Comparison of ENCODE assay signal across 8 mouse cellular contexts in the genomic region with DNA sequence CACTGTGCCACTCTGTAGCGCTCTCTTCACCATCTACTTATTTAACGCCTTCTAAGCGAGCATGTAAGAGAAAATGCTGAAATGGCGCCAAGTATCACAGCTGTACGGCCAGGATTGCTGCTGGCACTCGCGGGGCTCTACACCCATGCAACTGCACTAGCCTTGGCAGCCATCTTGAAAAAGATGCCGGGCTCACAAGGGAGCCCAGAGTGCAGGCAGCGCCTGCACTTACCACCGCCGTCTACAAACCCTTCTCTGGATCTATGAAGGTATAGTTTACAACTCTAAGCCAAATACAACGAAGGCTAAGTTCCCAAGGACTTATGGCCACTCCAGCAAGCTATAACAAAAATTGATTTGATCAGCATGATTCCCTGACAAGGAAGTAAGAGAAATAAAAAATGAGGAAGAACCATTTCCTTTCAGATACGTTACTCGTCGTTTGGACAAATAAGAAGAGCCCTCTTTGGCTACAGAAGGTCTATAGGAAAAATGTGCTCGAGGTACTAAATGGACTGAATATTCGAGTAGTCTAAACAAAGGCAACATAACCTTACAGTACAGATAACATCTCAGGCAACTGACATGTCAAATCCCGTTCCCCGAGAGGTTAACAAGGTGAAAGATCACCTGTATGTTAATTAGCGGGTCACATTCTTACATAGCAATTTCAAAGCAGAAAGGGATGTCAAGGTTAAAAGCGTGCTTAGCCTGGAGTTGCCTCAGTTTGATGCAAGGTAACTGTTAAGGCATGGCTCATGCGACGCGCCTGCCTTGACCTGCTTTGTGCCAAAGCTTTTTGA. TPM values are rescaled to one million over a fixed set of nuclear protein-coding genes. Genes with fewer than 3 reads are reported as not detected.
DNase-seq lines count a peak whose midpoint lies in the region; ATAC-seq and TF ChIP-seq lines count a peak whose summit lies in the region.

No protein-coding gene starts in this region.

- H3K27ac ChIP-seq in intestine, embryonic 14.5 days (ENCODE audit: low read depth), result peak overlapping the region; percentile 74
- peak overlapping the region; percentile 97 for H3K27ac ChIP-seq in limb, embryonic 10.5 days
- no peak overlapping the region for H3K27ac ChIP-seq in midbrain, embryonic 11.5 days (ENCODE audit: low read depth, low read length)
- H3K27ac ChIP-seq in small intestine, adult 2 months (ENCODE audit: insufficient read depth, low read depth, low read length), result peak overlapping the region; percentile 62

- under 1% methylated on average over 24 of the region's 24 CpGs for WGBS in intestine, embryonic 14.5 days
- WGBS in limb, embryonic 10.5 days, result 3% methylated on average over 24 of the region's 24 CpGs
- 3% methylated on average over 24 of the region's 24 CpGs for WGBS in midbrain, embryonic 11.5 days
- WGBS in small intestine, adult 2 months, result under 1% methylated on average over 24 of the region's 24 CpGs

- peak overlapping the region; percentile 89 for H3K9ac ChIP-seq in intestine, embryonic 14.5 days (ENCODE audit: low read length)
- H3K9ac ChIP-seq in midbrain, embryonic 11.5 days (ENCODE audit: low read length), result peak overlapping the region; percentile 89

- intact Hi-C loops in gastrocnemius, postnatal 36 days (cut with DNase I), result loop anchor here (5.0 kb wide), 1 partner anchor 46 kb away; no protein-coding TSS in a partner anchor

- DNase-seq in cerebellum, adult 11 months, result peak; percentile 14
- peak; percentile 38 for DNase-seq in embryo, embryonic 9.5 days (ENCODE audit: extremely low spot score)
- peak; percentile 15 to 31 for DNase-seq in gastrocnemius, postnatal 36 days
- DNase-seq in intestine, embryonic 14.5 days (ENCODE audit: low spot score), result peak; percentile 68
- peak; percentile 46 for DNase-seq in limb, embryonic 10.5 days (ENCODE audit: low spot score)
- peak; percentile 92 for DNase-seq in midbrain, embryonic 11.5 days (ENCODE audit: low spot score, missing footprints)

- TF ChIP-seq POLR2A in small intestine, adult 2 months (IDR thresholded peaks at IDR 0.05; ENCODE audit: low read depth, low read length), result no peak

- H3K27me3 ChIP-seq in intestine, embryonic 14.5 days (replicated peaks; ENCODE audit: control insufficient read depth, insufficient read depth, low read length), result no peaks in the 10 kb centered on the region
- H3K27me3 ChIP-seq in limb, embryonic 10.5 days (ENCODE audit: low read depth, poor library complexity, severe bottlenecking), result no peaks in the 10 kb centered on the region
- no peaks in the 10 kb centered on the region for H3K27me3 ChIP-seq in midbrain, embryonic 11.5 days (ENCODE audit: control insufficient read depth, insufficient read depth, low read length)
- no peaks in the 10 kb centered on the region for H3K27me3 ChIP-seq in small intestine, adult 2 months (ENCODE audit: control insufficient read depth, insufficient read depth, low read length)

- H3K9me3 ChIP-seq in intestine, embryonic 14.5 days (ENCODE audit: control insufficient read depth, low read length), result no peaks in the 10 kb centered on the region
- H3K9me3 ChIP-seq in limb, embryonic 10.5 days (replicated peaks), result no peaks in the 10 kb centered on the region
- no peaks in the 10 kb centered on the region for H3K9me3 ChIP-seq in midbrain, embryonic 11.5 days (ENCODE audit: control insufficient read depth, low read length)

- ATAC-seq in cerebellum, adult (ENCODE audit: insufficient number of reproducible peaks, low FRiP score, low TSS enrichment), result no peak
- no peak for ATAC-seq in intestine, embryonic 14.5 days (replicated peaks; ENCODE audit: low FRiP score, low TSS enrichment, low read depth)
- ATAC-seq in midbrain, embryonic 11.5 days (ENCODE audit: low FRiP score), result no peak

- no peak for TF ChIP-seq CTCF in small intestine, adult 2 months (IDR thresholded peaks at IDR 0.05; ENCODE audit: extremely low read depth, insufficient read length, insufficient replicate concordance, low read depth, low read length)

- H3K4me3 ChIP-seq in intestine, embryonic 14.5 days (ENCODE audit: low read depth, low read length), result peak overlapping the region; percentile 97
- H3K4me3 ChIP-seq in limb, embryonic 10.5 days, result peak overlapping the region; percentile 99
- peak overlapping the region; percentile 94 for H3K4me3 ChIP-seq in midbrain, embryonic 11.5 days (ENCODE audit: low read depth, low read length)
- peak overlapping the region; percentile 76 for H3K4me3 ChIP-seq in small intestine, adult 2 months (ENCODE audit: low read depth, low read length)

- H3K36me3 ChIP-seq in intestine, embryonic 14.5 days (ENCODE audit: control insufficient read depth, insufficient read depth, low read length), result peaks cover 30% of the 10 kb centered on the region
- H3K36me3 ChIP-seq in limb, embryonic 10.5 days, result peaks cover 46% of the 10 kb centered on the region
- 0 out of 2 replicates have a peak, but pooled peaks cover 3% of the 10 kb centered on the region for H3K36me3 ChIP-seq in midbrain, embryonic 11.5 days (ENCODE audit: control insufficient read depth, insufficient read depth, low read length)
- peaks cover 5% of the 10 kb centered on the region for H3K36me3 ChIP-seq in small intestine, adult 2 months (ENCODE audit: control insufficient read depth, insufficient read depth, low read length)

- peak overlapping the region; percentile 91 for H3K4me2 ChIP-seq in intestine, embryonic 14.5 days (ENCODE audit: low read length)
- H3K4me2 ChIP-seq in midbrain, embryonic 11.5 days, result peak overlapping the region; percentile 89

- peaks cover 18% of the 10 kb centered on the region for H3K4me1 ChIP-seq in intestine, embryonic 14.5 days (replicated peaks; ENCODE audit: control insufficient read depth, insufficient read depth, low read length)
- H3K4me1 ChIP-seq in limb, embryonic 10.5 days, result peaks cover 22% of the 10 kb centered on the region
- H3K4me1 ChIP-seq in midbrain, embryonic 11.5 days (ENCODE audit: control insufficient read depth, insufficient read depth, low read length), result peaks cover 13% of the 10 kb centered on the region
- peaks cover 7% of the 10 kb centered on the region; the same call in 1 of the 2 replicates for H3K4me1 ChIP-seq in small intestine, adult 2 months (ENCODE audit: control insufficient read depth, insufficient read depth, insufficient read length, low read length)

RNA-seq across cellular contexts. Expression of gene Ybx1, which starts 1.4 kb away (rescaled TPM):
- 100 to 1,000 TPM; 503 to 580 TPM for total RNA-seq in gastrocnemius, postnatal 36 days (2021)
- polyA plus RNA-seq in intestine, embryonic 14.5 days (2014; fragmentation: Nextera tagmentation; extraction: Ambion mirVana), result 678 and 713 TPM in 2 replicates
- 1,026 and 1,071 TPM in 2 replicates for polyA plus RNA-seq in limb, embryonic 10.5 days (2016; fragmentation: Nextera tagmentation; extraction: Ambion mirVana)
- 1,380 and 1,435 TPM in 2 replicates for polyA plus RNA-seq in midbrain, embryonic 11.5 days (2014; fragmentation: Nextera tagmentation; extraction: Ambion mirVana)
- 202 and 242 TPM in 2 replicates for polyA plus RNA-seq in small intestine, adult 2 months (2012; rRNA removed)

RNA-seq across cellular contexts. Expression of gene Ppih, which starts 27.4 kb away (rescaled TPM):
- total RNA-seq in gastrocnemius, postnatal 36 days (2021), result 1 to 10 TPM; 8.0 to 9.4 TPM
- polyA plus RNA-seq in intestine, embryonic 14.5 days (2014; fragmentation: Nextera tagmentation; extraction: Ambion mirVana), result 106 and 110 TPM in 2 replicates
- polyA plus RNA-seq in limb, embryonic 10.5 days (2016; fragmentation: Nextera tagmentation; extraction: Ambion mirVana), result 152 and 173 TPM in 2 replicates
- polyA plus RNA-seq in midbrain, embryonic 11.5 days (2014; fragmentation: Nextera tagmentation; extraction: Ambion mirVana), result 123 and 124 TPM in 2 replicates
- 2.5 and 4.3 TPM in 2 replicates for polyA plus RNA-seq in small intestine, adult 2 months (2012; rRNA removed)

RNA-seq across cellular contexts. Expression of gene Cldn19, which starts 37.8 kb away (rescaled TPM):
- total RNA-seq in gastrocnemius, postnatal 36 days (2021), result 1 to 10 TPM; 2.2 to 3.2 TPM
- not detected in 2 replicates for polyA plus RNA-seq in intestine, embryonic 14.5 days (2014; fragmentation: Nextera tagmentation; extraction: Ambion mirVana)
- not detected in 2 replicates for polyA plus RNA-seq in limb, embryonic 10.5 days (2016; fragmentation: Nextera tagmentation; extraction: Ambion mirVana)
- polyA plus RNA-seq in midbrain, embryonic 11.5 days (2014; fragmentation: Nextera tagmentation; extraction: Ambion mirVana), result 0.49 TPM in 1 of 2 replicates, not detected in the other
- polyA plus RNA-seq in small intestine, adult 2 months (2012; rRNA removed), result not detected in 2 replicates

Comparison
In these comparisons a context has a peak if more than half of its experiments do, and no peak if none do; other contexts are left out.
1. DNase-seq: peak in every context shown above with its lines; median percentile 92 in midbrain, embryonic 11.5 days; 68 in intestine, embryonic 14.5 days; 46 in limb, embryonic 10.5 days; 38 in embryo, embryonic 9.5 days; 23 in gastrocnemius, postnatal 36 days; 14 in cerebellum, adult 11 months.
2. RNA of gene Ppih, which starts 27.4 kb away (polyA plus RNA-seq): 152 to 173 TPM in limb, embryonic 10.5 days, 123 to 124 TPM in midbrain, embryonic 11.5 days and 106 to 110 TPM in intestine, embryonic 14.5 days; 2.5 to 4.3 TPM in small intestine, adult 2 months; every median in the first group is over 10 times any median in the second.
3. Peak in every context shown above with its lines, with median percentiles within 50 percentile points of each other: H3K4me3 ChIP-seq.